Mouse (Mus musculus) stomach, postnatal 0 days (tissue): ENCODE data around the gene Txndc11.

Experiments
- CTCF ChIP-seq: IDR thresholded peaks from 2 replicates; pipeline ENCODE4 v1.5.1; 2016; ENCODE audit warnings: antibody characterized with exemption, low read depth, mild to moderate bottlenecking, moderate library complexity
- EP300 ChIP-seq: optimal IDR thresholded peaks from 2 replicates; pipeline ENCODE3; 2016; ENCODE audit warnings: antibody characterized with exemption

DNA sequence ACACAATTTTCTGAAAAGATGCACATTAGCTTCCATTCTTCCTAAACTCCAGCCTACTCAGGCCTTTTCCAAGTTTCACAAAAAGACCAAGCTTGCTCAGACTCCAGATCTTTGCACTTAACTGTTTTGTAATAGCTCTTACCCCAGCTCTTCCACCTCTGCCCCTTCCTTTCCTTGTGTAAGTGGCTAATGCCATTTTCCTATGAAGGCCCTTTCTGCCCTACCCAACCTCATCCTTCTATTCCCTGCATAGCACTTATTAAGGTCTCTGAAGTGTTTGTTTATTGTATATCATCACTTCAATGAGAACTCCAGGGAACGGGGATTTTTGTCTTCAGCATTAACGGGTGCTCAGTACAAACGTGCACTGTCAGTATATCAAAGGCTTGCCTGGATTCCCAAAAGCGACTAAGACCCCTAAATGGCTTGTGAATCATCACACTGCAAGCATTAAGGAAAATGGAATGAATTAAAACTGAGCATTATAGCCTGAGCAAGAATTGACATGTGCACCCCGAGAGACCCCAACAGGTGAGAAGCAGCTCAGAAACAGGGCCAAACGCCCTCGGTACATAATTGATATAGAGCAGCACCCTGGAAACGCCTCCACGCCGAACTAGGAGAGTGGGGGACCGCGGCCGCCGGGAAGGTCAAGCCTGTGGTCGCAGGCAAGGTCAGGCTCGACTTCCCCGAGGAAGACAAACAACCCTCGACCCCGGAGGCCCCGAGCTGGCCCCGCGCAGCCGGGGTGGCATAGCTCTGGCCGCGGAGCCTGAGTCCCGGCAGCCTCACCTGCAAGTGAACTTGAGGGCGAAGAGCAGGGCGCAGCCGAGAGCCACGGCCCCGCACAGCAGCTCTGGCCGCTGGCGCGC lies 738 bp downstream of the Txndc11 start:
- no peak for TF ChIP-seq CTCF
- TF ChIP-seq EP300, result no peak
